Mouse (Mus musculus) thymus, postnatal 4 days (tissue): Measurements from ENCODE around the gene Lrrc34.
A peak's percentile ranks its signal among the peaks of the same experiment; 100 is the strongest.

Source experiments
- DNase-seq: peaks from one replicate; pipeline ENCODE4 v3.0.0; 2021

Gene Lrrc34

GRCm38 (mm10) chr3:30599711-30600545 lies 47.7 kb downstream of the Lrrc34 start, which contains the start of gene Actrt3:
Actrt3 (minus strand) TSS chr3:30599939.
- DNase-seq, result peak; percentile 61

- DNase-seq, result no peak
These were observed 50.4 kb downstream of the Lrrc34 start for GRCm38 (mm10) chr3:30597271-30597670.

- peak; percentile 37 for DNase-seq
These were observed 52.4 kb downstream of the Lrrc34 start for GRCm38 (mm10) chr3:30595111-30595832.

- DNase-seq, result peak; percentile 50
These were observed 53.8 kb downstream of the Lrrc34 start for GRCm38 (mm10) chr3:30593719-30594485.

- DNase-seq, result peak; percentile 21
These were observed 55.2 kb downstream of the Lrrc34 start for GRCm38 (mm10) chr3:30592418-30592853.

GRCm38 (mm10) chr3:30588865-30589264 lies 58.8 kb downstream of the Lrrc34 start:
- DNase-seq, result no peak
